Mouse (Mus musculus): ENCODE data around the gene Klrb1b.
A peak's percentile ranks its signal among the peaks of the same experiment; 100 is the strongest.

The Klrb1b gene

DNA sequence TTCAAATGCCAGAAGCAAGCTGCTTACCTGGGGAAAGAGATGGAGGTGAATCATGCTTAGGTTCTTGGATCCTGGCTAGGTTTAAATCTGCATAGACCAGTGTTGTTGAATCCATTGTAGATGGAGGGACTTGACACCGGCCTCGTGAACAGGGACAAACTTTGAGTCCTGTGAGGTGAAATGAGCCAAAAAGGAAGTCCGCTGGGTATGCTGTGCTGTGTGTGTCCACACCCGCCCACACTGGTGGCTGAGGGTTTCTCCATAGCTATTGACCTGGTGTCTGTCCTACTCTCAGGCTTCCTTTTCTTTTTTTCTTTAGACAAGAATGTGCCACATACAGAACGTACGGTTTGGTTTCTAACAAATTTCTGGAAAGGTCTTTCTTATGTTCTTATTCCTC lies at the start of gene Klrb1b, which contains the start of gene Gm44511:
TSS of gene Klrb1b (minus strand) at position 200 of the 400 bp plus-strand sequence.
TSS of gene Gm44511 (minus strand) at position 184 of the 400 bp plus-strand sequence.
- no peak for DNase-seq (ENCODE audit: low spot score)

DNA sequence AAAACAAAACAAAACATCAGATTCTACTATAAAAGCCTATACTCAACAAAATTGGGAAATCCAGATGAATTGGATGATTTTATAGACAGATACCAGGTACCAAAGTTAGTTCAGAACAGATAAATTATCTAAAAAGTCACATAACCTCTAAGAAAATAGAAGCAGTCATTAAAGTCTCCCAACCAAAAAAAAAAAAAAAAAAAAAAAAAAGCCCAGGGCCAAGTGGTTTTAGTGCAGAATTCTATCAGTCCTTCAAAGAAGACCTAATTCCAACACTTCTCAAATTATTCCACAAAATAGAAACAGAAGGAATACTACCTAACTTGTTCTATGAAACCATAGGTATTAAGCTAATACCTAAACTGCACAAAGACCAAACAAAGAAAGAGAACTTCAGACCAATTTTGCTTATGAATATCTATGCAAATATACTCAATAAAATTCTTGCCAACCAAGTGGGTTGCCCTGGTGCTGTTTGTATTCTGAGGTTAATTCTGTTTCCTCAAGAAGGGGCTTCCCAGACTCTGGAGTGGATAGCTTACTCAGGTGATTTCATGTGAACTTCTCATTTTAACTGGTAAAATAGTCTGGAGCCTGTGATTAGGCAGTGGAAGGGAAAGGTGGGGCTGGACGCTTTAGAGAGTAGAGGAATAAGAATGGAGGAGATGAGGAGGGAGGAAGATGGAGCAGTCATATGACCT lies 45.9 kb upstream of the Klrb1b start:
- DNase-seq (ENCODE audit: low spot score): no peak

DNA sequence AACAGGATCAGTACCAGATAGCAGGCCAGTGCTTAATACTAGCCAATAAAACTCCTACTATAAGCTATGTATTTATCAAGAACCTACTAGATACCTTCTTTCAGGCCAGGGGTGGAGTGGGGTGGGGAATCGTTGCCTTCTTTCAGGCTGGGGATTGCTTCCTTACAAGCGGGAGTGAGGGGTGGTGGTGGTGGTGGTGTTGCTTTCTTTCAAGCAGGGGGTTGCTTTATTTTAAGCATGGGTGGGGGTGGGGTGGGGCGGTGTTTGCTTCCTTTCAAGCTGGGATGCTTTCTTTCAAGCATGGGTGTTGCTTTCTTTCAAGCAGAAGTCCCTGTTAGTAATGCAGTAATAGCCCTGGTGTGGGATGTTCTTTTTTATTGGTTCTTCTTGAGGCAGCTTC lies 42.7 kb upstream of the Klrb1b start:
- no peak for DNase-seq (ENCODE audit: low spot score)

DNA sequence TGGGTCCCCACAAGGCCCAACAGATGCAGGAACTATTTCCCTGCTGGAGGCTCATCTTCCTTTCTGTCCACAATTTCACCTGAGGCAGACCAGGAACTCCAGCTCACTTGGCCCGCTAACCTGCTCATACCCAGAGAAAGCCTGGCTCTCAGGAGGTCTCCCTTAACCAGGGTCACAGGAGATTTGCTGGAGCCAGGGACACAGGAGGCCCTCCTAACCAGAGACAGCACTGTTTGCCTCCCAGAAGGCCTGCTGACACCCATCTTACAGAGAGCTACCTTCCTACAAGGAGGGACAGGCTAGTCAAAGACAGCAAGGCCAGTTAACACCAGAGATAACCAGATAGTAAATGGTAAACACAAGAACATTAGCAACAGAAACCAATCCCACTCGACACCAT lies 31.8 kb upstream of the Klrb1b start:
- peak; percentile 1 for DNase-seq (ENCODE audit: low spot score)

DNA sequence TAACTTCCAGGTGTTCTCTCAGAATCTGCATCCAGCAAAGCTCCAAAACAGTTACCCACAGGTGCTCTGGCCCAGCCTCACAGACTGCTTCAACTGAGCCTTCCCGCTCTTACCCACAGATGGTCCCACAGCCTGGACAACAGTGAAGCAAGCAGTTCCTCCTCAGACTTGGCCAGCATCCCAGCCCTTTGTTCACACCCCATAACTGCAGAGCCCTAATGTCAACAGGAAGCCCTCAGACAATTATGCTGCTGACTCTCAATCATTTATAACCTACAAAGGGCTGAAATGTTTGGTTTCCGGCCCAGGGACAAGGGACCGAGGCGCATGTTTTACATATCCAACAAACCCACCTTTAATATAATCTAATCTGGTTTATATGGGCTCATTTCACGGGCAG lies 30.1 kb upstream of the Klrb1b start:
- DNase-seq (ENCODE audit: low spot score): peak; percentile 13

DNA sequence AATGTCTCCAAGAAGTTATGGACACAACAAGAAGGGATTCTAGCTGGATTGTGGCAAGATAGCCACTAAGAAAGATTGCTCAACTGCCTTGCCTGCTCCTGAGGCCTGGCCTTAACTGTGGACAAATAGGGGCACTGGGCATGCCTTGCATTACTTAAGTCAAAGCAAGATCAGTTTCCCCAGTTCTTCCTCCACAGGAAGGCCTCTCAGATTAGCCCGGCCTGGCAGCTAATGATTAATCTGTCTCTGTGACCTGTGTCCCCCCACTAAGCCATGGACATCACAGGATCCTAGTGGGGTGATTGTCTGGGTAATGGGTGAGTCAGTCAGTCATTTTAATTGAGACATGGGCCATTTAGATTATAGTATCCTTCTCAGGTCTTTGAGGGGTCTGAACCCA lies 29.3 kb upstream of the Klrb1b start:
- DNase-seq (ENCODE audit: low spot score): no peak

DNA sequence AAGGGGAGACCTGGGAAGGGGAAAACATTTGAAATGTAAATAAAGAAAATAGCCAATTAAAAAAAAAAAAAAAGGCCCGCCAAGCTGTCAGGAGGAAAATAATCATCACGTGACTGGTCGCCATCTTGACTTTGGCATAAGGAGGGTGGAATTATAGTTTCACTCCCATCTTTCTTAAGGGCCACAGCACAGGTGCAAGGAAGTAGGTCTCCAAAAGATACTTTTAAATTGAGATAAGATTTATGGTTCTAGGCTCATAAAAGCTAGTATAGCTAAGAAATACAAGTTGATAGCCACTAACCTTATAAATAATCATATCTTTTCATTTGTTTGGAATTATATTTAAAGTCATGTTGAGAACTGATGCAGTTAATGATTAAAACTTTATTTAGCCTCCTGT lies 28.8 kb upstream of the Klrb1b start:
- DNase-seq (ENCODE audit: low spot score): no peak

DNA sequence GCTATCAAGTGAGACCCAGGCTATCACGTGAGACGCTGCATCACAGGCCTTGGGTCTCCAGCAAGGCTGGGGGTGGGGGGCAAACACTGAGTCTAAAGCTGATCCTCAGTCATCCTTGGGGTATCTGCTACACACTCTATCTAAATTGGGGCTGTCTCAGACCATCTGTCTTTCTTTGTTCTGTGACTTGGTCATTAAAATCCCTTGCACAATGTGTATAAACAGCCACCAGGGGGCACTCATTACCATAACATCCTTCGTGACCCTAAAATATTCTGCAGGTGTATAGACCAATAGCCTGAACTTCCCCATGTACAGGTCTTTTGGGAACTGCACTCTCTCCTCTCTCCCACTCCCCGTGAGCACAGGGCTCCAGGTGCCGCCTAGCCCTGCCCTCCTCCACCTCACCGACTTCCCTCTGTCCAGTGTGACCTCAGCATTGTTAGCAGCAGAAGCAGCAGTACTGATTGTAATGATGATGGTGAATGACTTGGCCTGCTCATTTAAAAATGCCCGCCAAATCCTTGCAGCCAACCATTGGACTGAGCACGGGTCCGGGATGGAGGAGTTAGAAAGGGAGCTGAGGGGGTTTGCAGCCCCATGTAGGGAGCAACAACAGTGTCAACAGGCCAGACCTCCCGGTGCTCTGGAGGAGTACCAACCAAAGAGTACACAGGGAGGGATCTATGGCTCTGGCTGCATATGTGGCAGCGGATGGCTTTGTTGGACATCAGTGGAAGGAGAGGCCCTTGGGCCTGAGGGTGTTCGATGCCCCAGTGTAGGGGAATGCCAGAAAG lies 28.1 kb upstream of the Klrb1b start:
- peak; percentile 46 for DNase-seq (ENCODE audit: low spot score)

DNA sequence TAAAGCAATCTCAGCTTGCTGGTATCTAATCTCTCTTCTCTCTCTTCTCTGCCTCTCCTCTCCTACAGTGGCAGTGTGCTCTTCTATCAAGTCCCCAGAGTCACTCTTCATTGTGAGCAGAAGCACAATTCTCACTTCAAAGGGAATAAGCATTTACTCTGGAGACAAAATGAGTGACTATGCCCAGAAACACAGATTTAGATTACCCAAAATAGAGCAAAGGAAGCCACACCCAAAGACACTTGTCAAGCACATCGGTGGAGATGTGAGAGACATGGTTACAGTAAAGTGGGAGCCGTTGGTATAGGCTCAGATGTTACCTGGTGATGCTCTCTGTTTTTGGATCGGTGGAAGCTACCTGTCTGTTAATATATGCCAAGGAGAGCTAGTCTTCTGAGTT lies 26.6 kb upstream of the Klrb1b start:
- DNase-seq (ENCODE audit: low spot score): no peak

DNA sequence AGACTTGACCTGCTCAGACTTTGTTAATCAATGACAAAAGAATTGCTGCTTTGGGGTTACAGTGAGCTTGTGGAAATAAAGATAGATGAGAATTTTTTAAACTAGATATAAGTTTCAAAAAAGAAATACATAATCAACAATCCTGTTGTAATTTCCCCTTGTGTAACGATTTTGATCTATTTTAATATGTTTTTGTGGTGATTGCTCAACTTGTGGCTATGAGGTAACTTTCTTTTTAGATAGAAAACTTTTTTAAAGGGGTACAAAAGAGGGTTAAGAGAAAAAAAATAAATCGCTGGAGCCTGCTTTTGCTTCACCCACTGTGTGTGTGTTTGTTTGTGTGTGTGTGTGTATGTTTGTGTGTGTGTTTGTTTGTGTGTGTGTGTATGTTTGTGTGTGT lies 25.0 kb upstream of the Klrb1b start:
- no peak for DNase-seq (ENCODE audit: low spot score)

DNA sequence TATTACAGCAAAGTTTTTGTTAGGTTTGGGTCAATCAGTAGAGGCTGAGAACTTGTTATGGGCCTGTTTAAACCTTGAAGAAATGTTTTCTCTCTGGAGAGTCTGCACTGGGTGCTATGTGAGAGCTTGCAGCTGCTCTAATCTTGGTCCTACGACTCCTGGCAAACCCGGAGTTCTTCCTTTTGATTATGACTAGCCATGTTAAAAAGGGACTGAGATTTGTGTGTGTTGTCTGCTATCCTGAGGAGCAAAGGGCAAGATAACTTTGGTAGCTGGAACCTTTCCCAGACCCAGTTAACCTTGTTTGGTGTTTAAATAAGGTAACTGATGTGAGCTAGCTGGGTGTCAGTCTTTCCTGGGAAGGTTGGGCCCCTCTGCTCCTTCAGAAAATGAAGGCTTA lies 24.5 kb upstream of the Klrb1b start:
- no peak for DNase-seq (ENCODE audit: low spot score)

DNA sequence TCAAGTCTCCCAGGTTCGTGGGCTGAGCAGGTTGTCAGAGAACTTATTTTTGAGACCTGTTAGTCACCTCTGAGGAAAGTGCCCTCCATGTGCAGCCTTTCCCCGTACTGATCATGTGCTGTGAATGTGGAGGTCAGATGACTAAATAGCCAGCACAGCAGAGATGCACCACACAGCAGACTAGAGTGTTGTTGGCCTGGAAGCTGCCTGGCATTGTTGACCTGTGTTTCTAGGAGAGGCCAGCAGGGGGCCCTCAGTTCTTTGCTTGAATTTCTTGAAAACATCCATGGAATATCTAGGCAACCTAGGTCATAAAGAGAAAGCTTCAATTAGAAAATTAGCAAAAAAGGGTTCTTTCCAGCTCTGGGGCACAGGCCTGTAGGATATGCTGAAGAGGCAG lies 23.8 kb upstream of the Klrb1b start:
- DNase-seq (ENCODE audit: low spot score): peak; percentile 57

DNA sequence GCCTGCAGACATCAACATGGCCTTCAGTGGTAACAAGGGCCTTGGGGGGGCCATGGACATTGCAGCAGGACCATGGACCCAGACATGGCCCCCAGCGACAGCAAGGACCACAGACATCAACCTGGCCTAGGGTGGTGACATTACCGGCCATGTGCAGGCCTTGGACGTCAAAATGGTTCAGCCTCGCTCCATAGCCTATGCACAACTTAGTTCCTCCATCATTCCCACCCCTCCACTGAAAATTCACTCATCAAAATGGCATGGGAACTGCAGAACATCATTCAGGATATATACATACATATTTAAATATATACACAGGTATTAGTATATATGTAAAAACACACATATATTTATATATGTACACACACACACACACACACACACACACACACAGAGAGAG lies 21.3 kb upstream of the Klrb1b start:
- DNase-seq (ENCODE audit: low spot score): no peak

DNA sequence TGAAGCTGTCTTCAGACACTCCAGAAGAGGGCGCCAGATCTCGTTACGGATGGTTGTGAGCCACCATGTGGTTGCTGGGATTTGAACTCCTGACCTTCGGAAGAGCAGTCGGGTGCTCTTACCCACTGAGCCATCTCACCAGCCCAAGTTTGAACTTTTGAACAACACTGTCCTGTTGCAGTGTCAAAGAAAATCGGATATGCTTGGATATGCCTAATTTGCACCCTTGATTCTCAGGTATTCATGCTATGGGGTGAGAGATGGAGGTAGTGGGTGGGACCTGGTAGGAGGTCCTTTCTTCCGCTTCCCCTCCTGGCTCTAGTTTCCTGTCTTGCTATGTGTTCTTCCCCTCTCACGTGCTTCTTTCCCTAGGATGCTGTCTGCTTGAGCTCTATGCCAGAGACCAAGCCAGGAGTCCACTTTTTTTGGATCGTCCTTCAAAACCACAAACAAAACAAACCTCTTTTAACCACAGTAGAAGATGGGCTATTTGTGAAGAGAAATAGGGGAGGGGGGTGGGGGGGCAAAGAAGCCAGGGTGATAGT lies 19.9 kb upstream of the Klrb1b start:
- DNase-seq (ENCODE audit: low spot score): peak; percentile 21

DNA sequence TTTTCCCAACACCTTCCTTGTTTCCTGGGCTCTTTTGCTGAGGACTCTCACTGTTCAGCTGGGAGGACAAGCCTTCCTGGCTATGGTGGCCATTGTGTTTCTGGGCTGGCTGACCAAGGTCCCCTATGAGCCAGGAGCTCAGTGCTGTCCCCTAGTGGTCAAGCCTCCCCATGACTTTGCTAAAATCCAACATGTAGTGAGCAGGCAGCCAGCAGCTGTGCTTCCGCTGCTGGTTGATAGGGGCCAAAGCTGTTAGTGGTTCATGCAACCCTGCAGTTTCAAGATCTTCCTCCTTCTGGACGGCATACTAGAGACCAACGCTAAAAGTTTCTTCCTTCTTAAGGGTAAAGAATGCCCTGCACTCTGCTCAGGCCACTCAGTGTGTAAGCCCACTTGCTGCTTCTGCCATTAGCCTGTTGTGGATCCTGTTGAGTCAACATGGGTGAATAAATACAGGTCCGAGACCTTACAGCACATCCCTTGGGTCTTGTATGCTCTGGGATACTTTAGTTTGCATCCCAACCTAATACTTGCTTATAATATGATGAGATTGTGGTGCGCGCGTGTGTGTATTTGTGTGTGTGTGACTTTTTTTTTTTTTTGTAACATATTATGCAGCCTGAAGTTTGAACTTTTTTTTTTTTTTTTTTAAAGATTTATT lies 19.3 kb upstream of the Klrb1b start:
- peak; percentile 87 for DNase-seq (ENCODE audit: low spot score)

DNA sequence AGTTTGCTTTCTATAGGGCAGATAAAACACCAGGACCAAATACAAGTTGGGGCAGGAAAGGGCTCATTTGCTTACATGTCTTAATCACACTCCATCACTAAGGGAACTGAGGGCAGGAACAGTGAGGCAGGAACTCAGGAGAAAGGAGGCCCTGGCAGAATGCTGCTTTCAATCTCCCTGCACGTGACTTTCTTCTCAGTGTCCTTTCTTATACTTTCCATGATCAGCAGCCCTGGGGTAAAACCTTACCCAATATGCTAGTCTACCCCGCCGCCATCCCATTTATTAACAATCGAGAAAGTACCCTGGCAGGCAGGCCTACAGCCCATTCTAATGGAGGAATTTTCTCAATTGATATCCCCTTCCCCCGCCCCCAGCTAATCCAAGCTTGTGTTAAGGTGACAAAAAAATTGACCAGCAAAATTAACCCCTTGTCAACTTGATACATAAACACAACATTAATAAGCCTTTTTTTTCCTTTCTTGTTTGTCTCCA lies 18.5 kb upstream of the Klrb1b start:
- no peak for DNase-seq (ENCODE audit: low spot score)

DNA sequence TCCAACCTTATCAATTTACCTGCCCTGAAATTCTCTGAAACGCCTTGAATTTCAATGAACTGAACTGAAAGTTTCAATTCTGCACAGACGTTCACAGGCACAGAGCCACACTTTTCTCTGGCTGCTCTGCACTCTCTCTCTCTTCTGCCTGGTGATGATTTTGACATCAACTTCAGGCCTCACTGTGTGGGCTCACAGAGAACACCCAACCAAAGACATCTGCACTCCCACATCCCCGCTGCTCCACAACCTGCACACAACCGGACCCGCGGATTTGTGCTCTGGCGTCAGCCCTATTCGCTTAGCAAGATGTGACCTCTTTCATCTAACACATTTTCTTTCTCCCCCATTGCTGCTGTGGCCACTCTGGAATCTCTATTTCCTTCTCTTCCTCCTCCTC lies 18.0 kb upstream of the Klrb1b start:
- no peak for DNase-seq (ENCODE audit: low spot score)

DNA sequence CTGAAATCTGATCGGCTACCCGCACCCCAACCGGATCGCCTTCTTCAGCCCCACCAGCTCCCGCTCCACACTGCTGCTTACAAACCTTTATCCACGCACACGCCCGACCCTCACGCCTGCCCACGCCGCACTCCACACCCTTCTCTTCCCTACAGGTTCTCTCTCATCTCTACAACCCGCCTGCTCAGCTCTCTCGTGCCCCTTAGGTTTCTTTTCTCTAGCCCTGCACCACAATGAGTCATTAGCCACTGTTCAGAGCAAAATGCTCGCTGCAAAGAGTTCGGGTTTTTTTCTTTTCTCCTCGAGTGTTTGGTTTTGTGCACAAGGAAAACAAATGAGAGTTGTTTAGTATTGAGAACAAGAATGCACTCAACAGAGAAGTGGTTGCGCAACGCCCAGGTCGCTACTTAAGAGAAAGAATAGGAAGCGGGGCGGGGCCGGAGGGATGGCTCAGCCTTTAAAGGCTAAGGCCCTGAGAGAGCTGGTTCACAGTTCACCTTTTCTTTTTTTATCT lies 17.4 kb upstream of the Klrb1b start:
- peak; percentile 85 for DNase-seq (ENCODE audit: low spot score)

DNA sequence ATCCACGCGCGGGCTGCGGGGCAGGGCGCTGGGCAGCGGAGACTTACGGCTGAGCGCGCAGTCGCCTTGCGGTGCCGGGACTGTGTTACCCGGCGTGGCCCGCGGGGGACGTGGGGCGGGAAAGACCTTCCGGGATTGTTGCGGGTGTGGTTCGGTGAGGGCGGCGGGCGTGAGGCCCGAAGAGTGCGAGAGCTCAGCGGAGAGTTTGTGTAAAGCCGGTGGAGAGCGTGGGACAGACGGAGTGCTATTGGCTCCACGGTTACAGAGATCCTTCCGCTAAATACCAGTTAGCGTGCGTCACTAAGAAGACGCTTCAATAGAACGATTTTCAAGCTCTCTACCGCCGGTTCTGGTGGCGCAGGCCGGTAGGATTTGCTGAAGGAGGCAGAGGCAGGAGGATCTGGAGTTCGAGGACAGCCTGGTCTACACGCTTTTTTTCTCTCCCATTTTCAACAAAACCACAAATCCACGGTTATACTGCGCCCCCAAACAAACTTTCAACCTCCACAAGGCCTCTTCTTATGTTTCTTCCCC lies 16.9 kb upstream of the Klrb1b start:
- DNase-seq (ENCODE audit: low spot score): peak; percentile 95

DNA sequence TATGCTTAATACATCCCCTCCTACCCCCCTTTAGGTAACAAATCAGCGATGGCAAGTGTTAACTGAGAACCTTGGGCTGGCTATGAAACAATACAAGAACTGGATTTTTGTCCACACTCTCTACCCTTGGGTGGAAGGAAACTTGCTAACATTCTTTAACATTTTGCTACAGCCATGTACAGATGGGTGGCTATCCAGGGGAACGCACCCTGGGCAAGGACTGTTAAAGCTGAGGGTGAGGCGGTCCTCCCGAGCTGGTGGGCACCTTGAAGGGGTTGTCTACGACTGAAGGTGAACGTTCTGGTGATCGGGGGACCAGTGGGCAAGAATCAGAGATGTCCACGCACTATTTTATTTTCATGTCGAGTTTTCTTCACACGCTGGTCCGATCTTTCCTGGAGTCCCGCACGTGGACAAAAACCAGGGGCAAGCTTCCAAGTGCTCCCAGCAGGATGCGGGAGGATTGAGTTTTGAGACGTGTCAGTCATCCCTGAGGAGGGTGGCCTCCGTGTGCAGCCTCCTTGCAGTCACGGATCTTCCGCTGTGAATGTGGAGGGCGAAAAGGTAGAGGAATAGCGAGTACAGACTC lies 16.3 kb upstream of the Klrb1b start:
- DNase-seq (ENCODE audit: low spot score): no peak

DNA sequence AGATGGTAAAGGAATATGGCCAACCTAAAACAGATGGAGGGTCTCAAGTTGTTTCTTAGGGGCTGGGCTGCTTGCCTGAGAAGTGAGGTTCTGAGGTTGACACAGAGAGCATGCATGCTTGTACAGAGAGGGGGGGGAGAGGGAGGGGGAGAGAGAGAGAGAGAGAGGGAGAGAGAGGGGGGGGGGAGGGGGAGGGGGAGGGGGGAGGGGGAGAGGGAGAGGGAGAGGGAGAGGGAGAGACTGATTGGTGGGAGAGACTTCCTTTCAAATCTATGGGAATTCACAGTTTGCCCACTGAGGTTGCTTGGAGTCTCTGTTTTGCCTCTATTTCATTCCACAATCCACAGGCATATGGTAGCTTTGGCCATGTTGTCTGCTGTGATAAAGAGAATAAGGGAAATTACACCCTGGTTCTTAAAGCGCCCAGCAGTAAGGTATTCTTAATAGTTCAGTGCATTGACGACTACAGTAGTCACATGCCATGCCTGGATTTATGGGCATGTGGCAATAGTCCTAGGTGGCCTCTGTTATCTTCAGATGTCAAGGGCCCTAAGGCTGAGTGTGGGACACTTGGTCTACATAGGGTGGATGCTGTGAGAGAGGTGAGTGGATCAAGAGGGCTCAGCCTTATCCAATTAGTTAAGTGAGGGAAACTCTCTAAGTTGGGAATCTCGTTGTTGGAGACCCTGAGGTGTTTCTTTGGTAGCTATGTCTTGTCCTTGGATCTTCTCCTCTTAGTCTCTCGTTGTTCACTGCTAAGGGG lies 15.4 kb upstream of the Klrb1b start:
- DNase-seq (ENCODE audit: low spot score): peak; percentile 14
